Mouse (Mus musculus) CD4-positive helper T cell, adult 2 months (primary cell): Measurements from ENCODE around the gene Raly.

ENCODE experiments used
- DNase-seq: peaks from one replicate; pipeline ENCODE4 v3.0.0-alpha.2; 2012; ENCODE audit warnings: low read depth, missing footprints, low spot score

Gene Raly

DNA sequence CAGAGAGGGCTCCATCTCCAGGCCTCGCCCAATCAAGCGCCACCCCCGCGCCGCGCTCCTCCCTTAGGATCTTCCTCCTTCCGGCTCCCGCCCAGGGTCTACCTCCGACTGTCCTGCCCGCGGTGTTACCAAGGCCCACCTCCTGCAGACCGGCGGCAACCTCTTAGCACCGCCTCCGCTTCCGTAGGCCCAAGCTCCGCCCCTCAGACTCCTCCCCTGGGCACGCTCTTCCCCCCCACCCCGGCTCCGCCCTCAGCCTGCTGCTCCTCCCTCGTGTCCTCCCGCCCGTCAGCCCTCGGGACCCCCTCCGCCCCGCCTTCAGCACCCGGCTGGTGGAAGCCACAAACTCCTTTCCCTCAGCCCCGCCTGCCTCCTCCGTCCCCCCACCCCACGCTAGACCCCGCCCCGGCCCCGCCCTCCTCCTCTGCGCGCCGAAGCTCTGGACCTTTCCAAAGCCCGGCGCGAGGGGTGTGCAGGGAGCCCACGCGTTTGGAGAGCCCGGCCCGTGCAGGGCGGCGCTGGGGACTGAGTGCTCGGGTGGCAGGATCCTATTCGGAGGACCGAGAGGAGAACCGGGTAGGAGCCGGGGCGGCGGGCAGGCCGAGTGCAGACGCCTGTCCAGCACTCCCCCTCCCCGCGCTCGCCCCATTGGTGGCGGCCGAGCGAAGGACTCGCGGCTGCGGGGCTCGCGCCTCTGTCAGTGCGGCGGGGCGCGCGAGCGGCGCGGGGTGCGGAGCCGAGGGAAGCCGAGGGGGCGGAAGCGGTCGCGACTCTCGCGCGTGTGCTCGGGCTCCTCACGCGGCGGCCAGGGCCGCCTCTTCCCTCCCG is at the start of gene Raly, which contains the start of gene a:
Gene Raly, plus strand, starts transcription at position 441 of the 828 bp plus-strand sequence.
Gene a, plus strand, starts transcription at position 747 of the 828 bp plus-strand sequence.
- DNase-seq: peak; percentile 99

DNA sequence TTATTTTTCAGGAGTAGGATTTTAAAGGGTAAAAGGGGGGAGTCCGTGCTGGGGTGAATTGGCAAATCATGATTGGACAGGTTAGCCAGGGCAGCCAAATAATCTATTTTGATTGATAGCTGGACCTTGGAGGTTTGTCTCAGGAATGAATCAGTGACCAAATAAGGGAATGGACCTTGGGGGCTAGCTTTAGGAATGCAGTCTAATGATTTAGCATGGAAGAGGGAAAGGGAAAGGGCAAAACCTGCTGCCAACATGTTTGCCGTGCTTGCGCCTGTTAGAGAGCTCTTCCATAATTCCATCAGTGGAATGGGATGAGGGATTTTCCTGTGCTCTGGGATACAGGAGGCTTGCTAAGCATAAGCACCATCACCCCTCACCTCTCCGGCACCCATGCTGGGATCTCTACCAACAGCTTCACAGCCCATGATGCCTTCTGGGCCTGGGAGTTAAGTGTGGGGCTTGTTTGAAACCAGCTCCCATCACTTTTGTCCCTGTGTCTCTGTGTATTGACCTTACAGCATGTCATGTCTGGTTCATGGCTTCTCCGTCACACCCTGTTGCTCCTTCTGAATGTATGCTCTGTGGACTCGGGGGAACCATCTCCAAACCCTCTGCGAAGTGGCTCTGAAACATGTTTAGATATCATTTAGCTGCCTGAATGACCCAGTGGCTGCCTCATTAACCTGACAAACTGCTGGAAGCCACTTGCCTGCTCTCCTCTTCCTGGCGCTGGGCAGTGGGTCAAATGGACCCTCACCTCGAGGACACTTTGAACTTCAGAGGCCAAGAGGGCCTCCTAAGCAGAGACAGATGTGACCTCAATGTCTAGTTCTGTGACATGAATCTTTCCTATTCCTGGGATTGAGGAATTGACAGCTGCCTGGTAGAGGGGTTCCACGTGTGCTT is 47.7 kb upstream of the Raly start:
- no peak for DNase-seq

DNA sequence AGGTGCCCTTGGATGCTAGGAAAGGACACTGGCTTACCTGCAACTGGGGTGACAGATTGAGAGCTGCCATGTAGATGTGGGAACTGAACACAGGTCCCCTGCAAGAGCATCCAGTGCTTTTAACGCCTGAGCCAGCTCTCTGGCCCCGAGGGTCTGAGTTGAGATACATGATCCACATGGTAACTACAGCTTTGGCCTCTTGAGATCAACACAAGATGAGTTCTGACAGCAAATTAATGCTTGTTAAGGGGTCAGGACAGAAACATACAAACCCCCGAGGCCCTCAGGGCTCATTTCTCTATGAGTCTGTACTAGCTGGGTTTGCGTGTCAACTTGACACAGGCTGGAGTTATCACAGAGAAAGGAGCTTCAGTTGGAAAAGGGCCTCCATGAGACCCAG is 47.0 kb upstream of the Raly start:
- no peak for DNase-seq

DNA sequence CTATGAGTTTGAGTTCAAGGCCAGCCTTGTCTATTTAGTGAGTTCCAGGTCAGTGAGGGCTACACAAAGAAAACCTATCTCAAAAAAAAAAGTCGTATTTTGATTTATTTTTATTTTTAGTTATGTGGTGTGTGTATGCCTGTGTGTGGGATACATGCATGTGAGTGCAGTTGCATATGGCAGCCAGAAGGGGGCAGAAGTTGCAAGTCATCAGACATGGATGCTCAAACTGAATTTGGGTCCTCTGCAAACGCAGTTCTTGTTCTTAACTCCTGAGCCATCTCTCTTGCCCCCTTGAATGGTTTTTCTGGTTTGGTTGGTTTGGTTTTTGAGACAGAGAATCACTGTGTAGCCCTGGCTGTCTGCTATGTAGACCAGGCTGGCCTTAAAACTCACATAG is 42.5 kb upstream of the Raly start:
- DNase-seq: no peak

DNA sequence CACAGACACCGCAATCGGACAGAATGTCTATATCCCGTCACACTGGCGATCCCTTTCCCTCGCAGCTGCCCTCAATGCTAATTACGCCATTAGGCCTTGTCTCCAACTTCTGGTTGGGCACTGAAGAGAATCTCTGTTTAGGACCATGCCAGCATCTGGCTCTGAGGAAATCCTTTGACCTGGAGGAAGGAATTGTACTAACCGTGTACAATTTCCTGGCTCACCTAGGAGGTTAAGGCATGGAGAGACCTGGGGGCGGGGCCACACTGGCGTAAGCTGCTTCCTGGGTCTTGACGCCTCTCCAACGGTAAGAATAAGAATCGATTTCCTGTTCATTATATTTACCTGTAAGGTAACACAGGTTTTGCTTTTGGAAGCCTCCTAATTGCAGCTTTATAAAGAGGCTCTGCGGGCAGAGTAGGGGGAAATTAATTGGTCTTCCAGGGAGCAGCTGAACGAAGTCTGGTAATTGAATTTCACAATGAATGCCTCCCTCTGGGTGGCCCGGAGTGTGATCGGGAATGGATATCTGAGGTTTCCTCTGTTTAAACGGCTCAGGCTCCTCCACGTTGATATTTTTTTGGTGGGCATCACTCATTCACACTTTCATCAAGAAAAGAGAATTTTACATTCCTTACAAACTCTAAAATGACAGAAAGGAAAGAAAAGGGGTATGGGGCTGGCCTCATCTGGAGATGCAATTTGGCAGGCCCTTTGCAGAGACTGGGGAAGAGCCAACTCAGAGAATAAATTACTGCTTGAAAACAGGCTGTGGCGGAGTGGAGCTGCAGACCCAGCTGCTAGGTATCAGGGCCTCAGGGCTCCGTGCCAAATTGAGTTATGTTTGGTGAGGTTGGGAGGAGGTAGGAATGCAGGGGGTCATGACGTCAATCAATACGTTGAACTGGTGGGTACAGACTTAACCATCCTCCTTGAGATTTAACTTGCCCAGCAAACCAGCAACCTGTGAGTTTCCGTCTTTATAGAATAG is 41.6 kb upstream of the Raly start:
- no peak for DNase-seq

DNA sequence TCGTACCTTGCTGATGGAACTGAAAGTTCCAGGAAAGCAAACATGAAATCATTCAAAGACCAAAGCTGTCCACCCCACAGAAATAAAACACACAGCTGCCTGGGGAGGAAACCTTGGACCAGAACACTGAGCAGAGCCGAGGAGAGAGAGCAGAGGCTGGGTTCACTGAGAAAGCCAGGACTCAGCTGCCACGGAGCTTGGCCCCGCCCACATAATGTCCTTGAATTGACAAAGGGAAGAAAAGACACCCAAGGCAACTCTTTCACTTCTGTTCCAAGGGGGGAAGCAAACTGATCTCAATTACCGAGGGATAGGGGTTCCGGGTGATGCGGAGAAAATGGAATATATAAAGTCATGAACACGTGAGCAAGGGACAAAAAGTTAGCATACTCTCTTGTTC is 39.0 kb upstream of the Raly start:
- no peak for DNase-seq

DNA sequence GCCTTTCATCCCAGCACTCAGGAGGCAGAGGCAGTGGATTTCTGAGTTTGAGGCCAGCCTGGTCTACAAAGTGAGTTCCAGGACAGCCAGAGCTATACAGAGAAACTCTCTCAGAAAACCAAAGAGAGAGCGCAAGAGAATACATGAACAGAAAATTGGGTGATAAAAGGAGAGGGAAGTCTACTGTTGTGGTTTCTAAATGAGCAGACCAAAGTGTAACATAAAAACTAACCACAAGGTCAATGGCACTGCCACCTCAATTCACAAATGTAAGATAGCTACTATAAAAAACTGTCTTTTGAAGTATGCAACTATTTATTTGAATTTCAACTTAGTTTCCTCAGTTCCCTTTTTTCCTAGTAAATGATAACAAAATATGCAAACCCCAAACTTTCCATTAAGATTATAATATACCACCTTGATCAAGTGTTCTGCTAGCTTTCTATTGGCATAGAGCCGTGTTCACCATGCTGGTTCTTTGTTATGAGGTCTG is 36.8 kb upstream of the Raly start:
- peak; percentile 53 for DNase-seq

DNA sequence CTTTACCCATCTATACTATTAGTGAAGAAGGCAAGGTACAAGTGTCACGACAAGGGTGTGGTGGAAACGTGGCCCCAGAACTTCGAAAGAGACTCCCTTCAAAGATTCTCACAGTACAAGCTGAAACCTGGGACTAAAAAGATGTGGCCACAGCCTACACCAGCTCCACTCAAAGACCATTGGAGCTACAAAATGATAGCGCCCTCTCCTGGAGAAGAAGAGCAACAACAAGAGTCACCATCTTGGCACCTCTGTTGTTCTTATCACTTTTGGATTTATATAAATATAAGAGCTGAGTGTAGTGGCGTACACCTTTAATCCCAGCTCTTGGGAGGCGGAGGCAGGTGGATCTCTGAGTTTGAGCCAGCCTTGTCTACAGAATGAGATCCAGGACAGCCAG is 35.1 kb upstream of the Raly start:
- no peak for DNase-seq

DNA sequence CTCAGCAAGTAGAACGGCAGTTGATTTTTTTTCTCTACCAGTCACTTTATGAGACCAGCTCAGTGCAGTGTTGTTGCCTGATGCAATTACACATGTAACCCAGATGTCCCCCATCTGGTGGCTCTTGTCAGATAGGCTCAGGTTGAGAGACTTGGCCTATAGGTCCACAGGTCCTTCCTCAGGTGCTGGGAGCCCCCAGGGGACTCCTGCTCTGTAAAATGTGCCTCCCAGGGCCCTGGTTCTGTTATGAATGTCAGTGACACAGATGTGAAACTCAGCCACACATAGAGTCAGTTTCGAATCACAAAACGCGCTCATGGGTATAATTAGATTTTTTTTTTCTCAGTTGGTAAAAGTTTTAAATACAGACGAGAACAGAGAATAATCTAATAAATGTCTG is 33.2 kb upstream of the Raly start:
- no peak for DNase-seq

DNA sequence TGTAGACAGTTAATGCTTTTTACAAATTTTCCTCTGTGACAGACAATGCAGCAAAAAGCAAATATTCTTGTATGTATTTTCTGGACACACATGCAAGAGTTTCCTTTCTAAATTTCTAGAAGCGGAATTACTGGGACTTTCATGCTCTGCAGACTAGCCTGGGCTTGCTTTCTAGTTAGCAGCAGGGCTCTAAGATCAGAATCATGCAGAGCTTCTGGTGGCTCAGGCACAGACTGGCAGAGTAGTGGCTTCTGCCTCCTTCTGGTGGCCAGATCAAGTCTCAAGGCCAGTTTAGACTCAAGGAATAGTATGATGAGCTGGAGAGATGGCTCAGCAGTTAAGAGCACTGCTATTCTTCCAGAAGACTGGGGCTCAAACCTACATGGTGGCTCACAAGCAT is 32.4 kb upstream of the Raly start:
- no peak for DNase-seq

DNA sequence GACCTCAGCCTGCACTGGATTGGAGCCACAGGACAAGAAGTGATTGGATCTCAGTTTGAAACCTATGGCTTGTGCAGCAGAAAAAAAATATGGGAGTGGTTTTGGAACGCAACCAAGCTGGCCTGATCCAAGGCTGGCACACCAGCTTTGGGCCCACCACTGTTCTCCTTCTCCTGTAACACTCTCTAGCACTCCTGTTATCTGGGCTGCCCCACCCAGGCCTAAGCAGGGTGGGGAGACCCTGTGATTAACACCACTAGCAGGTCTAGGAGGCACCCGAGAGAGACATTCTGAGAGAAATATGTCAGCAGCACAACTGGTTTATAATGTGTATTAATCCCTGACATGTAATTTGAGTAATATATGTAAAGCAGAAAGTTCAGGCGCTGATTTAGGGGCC is 27.7 kb upstream of the Raly start:
- DNase-seq: no peak

DNA sequence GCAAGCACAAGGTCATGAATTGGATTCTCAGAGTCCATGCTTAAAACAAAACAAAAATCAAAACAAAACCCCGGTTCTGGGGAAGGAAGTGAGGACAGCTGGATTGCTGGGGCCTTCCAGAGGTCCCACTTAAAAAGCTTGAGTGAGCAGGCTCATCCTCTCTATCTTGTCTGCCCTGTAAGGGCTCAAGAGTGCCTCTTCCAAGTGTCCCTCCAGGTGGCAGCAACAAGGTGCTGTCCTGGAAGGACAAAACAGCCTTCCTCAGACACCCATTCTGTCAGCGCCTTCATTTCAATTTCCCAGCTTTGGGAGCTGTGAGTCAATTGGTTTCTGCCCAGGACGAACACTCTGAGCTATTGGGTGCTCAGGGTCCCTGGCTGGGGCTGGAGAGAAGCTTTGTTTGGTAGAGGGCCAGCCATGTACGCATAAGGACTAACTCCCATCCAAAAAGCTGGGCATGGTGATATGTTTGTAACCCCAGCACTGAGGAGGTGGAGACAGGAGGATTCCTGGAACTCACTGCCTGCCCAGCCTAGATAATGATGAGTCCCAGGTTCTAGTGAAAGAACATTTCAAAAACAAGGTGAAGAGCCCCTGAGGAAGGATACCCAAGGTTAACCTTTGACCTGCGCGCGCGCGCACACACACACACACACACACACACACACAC is 25.9 kb upstream of the Raly start:
- DNase-seq: no peak

DNA sequence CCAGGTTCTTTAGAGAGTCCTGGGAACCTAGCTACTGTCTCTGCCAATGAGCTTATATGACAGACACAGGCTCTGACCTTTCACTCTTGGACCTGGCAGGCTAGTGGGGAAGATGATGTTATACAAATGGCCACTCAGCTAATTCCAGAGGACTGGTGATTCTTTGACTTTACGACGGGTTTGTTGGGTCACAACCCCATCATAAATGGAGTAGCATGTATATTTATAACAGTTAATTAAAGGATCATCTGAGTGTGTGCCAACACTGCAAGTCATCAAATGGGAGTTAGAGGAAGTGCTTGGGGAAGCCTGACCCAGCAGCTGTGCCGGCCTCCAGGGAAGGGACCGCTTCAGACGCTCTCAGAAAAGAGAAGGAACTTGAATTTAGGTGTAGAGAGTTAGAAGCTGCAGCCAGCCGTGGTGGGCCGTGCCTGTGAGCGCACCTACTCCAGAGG is 25.3 kb upstream of the Raly start:
- DNase-seq: no peak

DNA sequence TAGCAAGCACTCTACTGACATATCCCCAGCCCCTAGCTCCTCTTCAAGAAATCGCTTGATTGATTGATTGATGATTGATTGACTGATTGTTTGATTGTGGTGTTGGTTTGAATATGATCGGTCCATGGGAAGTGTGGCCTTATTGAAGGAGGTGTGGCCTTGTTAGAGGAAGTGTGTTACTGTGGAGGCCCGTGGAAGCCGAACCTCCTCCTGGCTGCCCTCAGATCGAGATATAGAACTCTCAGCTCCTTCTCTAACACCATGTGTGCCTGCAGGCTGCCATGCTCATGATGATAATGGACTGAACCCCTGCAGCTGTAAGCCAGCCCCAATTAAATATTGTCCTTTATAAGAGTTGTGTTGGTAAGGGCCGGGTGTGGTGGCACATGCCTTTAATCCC is 23.8 kb upstream of the Raly start:
- no peak for DNase-seq

DNA sequence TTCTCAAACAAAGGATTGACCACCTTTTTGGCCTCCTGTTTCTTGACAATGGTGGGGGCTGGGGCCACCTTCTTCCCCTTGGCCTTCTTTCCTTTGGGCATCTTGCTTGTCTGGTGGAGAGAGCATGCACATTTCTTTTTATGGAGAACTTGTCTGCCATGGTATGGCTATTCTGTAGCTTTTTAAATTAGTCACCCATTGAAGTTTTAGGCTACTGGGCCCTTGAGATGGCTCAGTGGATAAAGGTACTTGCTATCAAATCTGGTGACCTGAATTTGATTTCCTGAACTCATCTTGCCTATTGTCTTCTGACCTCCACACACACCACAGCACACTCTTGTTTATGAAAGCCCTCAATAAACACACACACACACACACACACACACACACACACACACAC is 21.0 kb upstream of the Raly start, which contains the start of gene Gm14214:
Gene Gm14214, minus strand, starts transcription at position 101 of the 400 bp plus-strand sequence.
- no peak for DNase-seq

DNA sequence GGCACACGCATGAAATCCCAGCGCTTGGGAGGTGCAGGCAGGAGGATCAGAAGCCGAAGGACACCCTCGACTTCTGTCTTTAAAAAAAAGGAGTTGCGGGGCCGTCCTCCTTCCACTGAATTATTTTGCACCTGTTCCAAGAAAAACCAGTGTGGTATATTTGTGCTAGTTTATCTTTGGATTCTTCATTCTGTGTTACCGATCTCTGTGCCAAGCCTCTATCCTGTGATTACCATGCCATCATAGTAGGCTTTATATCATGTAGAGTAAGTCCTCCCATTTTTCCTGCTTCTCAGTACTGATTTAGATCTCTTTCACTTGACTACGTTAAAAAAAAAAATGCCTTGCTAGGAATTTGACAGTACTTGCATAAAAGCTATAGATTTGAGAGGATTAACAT is 19.3 kb upstream of the Raly start:
- DNase-seq: no peak

DNA sequence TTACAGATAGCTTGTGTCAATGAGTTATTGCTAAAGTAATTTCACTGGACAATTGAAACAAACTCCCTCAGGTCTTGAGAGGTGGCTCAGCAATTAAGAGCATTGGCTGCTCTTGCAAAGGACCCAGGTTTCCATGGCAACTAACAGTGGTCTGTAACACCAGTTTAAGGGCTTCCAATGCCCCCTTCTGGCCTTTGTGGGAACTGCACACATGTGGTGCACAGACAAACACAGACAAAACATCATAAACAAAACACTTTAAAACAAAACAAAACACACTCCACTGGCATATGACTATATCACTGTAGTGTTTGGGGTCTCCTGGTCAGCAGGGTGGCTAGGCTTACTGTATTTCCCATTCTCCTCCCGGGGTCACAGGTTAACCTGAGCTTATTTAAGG is 16.9 kb upstream of the Raly start:
- peak; percentile 28 for DNase-seq

DNA sequence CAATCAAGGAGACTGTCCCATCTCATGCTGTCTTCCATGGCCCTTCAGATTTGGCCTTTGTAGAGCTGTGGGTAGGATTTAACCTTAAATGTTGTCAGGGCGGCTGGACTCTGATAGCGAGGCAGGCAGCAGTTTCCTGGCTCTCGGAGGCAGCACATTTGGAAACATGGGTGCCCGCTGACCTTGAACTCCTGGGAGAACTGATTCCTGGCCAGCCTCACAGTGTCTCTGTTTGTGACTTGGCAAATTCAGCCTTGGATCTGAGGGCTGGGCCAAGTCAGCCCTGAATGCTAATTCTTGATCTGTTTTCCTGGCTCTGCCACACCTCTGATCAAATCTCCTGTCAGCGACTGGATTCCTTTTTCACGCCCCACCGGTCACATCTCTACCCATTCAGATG is 14.4 kb upstream of the Raly start:
- no peak for DNase-seq

DNA sequence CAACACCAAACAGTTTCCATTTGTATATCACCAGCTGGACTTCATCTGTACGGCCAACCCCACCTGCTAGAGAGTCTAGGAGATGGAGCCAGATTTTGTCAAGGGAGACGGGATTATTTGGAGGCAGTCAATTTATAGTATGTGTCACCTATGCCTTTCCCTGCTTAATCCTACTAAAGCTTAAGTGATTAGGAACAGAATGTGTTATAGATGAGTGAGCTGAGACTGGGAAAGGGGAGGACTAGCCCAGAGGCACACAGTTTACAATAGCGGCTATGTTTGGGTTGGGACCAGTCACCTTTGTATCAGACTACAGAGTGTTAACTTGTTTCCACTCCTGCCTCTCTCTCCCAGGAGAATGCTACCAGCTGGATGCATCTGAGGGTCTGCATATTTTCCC is 11.2 kb upstream of the Raly start:
- DNase-seq: no peak

DNA sequence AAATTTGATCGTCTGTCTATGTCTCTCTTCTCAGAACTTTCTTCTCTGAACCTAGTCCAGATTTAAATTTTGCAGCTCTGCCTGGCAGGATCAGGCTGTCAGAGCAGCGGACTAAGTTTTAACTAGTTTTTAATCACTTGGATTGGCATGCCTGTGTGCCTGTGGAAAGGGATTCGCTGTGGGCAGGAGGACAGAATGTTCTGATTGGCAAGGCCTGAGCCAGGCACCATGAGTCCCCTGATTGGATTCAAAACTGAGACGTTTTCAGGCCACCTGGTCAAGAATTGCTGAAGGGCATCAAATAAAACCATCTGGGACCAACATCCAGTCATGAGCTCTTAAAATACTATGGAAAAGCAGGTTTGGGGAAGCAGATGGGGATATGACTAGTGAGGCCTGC is 8.5 kb upstream of the Raly start:
- DNase-seq: no peak
